Mouse (Mus musculus) CH12.LX (cell line): ENCODE results near the gene Rtn2. TPM values are rescaled to one million over a fixed set of nuclear protein-coding genes. Genes with fewer than 3 reads are reported as not detected.

ENCODE experiments used
- DNase-seq: peaks from one replicate; pipeline ENCODE4 v3.0.0-alpha.2; 2013; ENCODE audit errors: extremely low read depth
- H3K27ac ChIP-seq: 2 replicates; pipeline ENCODE4 v1.5.1; 2012; ENCODE audit warnings: low read depth, mild to moderate bottlenecking, control low read depth, moderate library complexity; ENCODE audit not compliant: insufficient read depth
- H3K27me3 ChIP-seq: replicated peaks from 2 replicates; pipeline ENCODE3; 2012; ENCODE audit warnings: inconsistent platforms
- H3K36me3 ChIP-seq, 2 experiments: replicated peaks in 1 of 2; 2 replicates each; pipeline versions ENCODE3 to v1.6.1; 2012; ENCODE audit warnings: inconsistent platforms in 1 of 2, low read length in 1 of 2, mild to moderate bottlenecking in 1 of 2, mixed read lengths in 1 of 2, moderate library complexity in 1 of 2; ENCODE audit not compliant: control insufficient read depth in 1 of 2, insufficient read depth in 1 of 2
- H3K4me1 ChIP-seq, 2 experiments: 2 replicates each; pipeline ENCODE4 v1.6.1; 2012; ENCODE audit warnings: inconsistent platforms in 1 of 2, moderate library complexity in 1 of 2; ENCODE audit not compliant: insufficient read depth in 2 of 2, control insufficient read depth in 1 of 2
- H3K4me2 ChIP-seq: 2 replicates; pipeline ENCODE4 v1.6.1; 2012; ENCODE audit warnings: low read depth, mild to moderate bottlenecking, control low read depth; ENCODE audit not compliant: poor library complexity, insufficient read depth, severe bottlenecking
- H3K4me3 ChIP-seq, 3 experiments: fragments of 150-350 bp in 1 of 3; sonication (generic) in 1 of 3; replicated peaks in 1 of 3; 2 replicates each; pipeline versions ENCODE3 to v1.5.1; 2011 to 2012; ENCODE audit warnings: low read depth in 2 of 3, low read length in 2 of 3, mild to moderate bottlenecking in 2 of 3, moderate library complexity in 2 of 3, control low read depth in 1 of 3, improper control_type of control experiment in 1 of 3, inconsistent platforms in 1 of 3, mixed read lengths in 1 of 3; ENCODE audit not compliant: poor library complexity in 1 of 3
- H3K79me2 ChIP-seq: replicated peaks from 2 replicates; pipeline ENCODE4 v1.6.1; 2012; ENCODE audit warnings: mild to moderate bottlenecking, moderate library complexity; ENCODE audit not compliant: control insufficient read depth, poor library complexity, insufficient read depth, severe bottlenecking; ENCODE audit errors: extremely low read depth
- H3K9ac ChIP-seq: 2 replicates; pipeline ENCODE4 v1.6.1; 2012; ENCODE audit warnings: low read depth, mild to moderate bottlenecking, control low read depth, moderate library complexity; ENCODE audit not compliant: insufficient read depth
- H3K9me3 ChIP-seq: replicated peaks from 2 replicates; pipeline ENCODE3; 2012; ENCODE audit warnings: low read length, inconsistent platforms, mixed read lengths
- CHD1 ChIP-seq: IDR thresholded peaks from 2 replicates; pipeline ENCODE4 v1.6.1; 2012; ENCODE audit warnings: low read depth, low read length, improper control_type of control experiment, inconsistent platforms
- CHD2 ChIP-seq: IDR thresholded peaks from 2 replicates; pipeline ENCODE4 v1.6.1; 2011; ENCODE audit warnings: low read length, improper control_type of control experiment
- MAFK ChIP-seq: IDR thresholded peaks from 2 replicates; pipeline ENCODE4 v1.6.1; 2011; ENCODE audit warnings: low read length, improper control_type of control experiment; ENCODE audit not compliant: insufficient replicate concordance
- TCF12 ChIP-seq: IDR thresholded peaks from 2 replicates; pipeline ENCODE4 v1.6.1; 2014; ENCODE audit warnings: low read depth, mild to moderate bottlenecking, inconsistent platforms, low read length, improper control_type of control experiment
- UBTF ChIP-seq: IDR thresholded peaks from 2 replicates; pipeline ENCODE4 v1.6.1; 2012; ENCODE audit warnings: low read depth, mild to moderate bottlenecking, inconsistent platforms, low read length, improper control_type of control experiment, moderate library complexity
- ZKSCAN1 ChIP-seq: IDR thresholded peaks from 2 replicates; pipeline ENCODE4 v1.6.1; 2012; ENCODE audit warnings: low read depth, inconsistent platforms, low read length, improper control_type of control experiment, borderline replicate concordance
- dilution Hi-C: fragments of 300-500 bp; cut with MboI; formaldehyde crosslinking; loops from 2 replicates; pipeline ENCODE4 v1.14.3; 2020; ENCODE audit warnings: low sequenced_read_pairs; ENCODE audit not compliant: extremely low pct_unique_long_range_greater_than_20kb, extremely low pct_ligation_motif_present
- in situ Hi-C: fragments of 300-500 bp; cut with MboI; formaldehyde crosslinking; loops from 3 replicates; pipeline ENCODE4 v1.14.3; 2019; ENCODE audit warnings: low sequenced_read_pairs, low pct_ligation_motif_present, low pct_unique_long_range_greater_than_20kb, mixed read lengths
- polyA plus RNA-seq: library from polyadenylated mRNA; unstranded; fragments of >175 nt; gene quantifications from 2 replicates; pipeline ENCODE4 v1.2.1, GENCODE M21; 2012; ENCODE audit warnings: low read depth; ENCODE audit not compliant: insufficient read length
- total RNA-seq, 2 experiments: library from RNA; depleted of rRNA; stranded (reverse); fragments of 300-350 nt in 1 of 2; fragments of >200 nt in 1 of 2; gene quantifications; 2 replicates each; pipeline ENCODE4 v1.2.3; 2012 to 2014

Rtn2 gene
- total and polyA plus RNA-seq, 3 experiments = 0.56 to 0.76 (median 0.72) TPM

GRCm38 (mm10) chr7:19300501-19301421 is 18.3 kb downstream of the Rtn2 start (continued):
- peak; percentile 97 for TF ChIP-seq MAFK

GRCm38 (mm10) chr7:19301461-19302263 is 19.2 kb downstream of the Rtn2 start:
- no peak overlapping the region for H3K9ac ChIP-seq
- H3K79me2 ChIP-seq = no peaks in the 10 kb centered on the region
- no peaks in the 10 kb centered on the region for H3K36me3 ChIP-seq
- DNase-seq = no peak
- TF ChIP-seq CHD1 (no peak), UBTF (no peak), TCF12 (no peak)
- H3K4me2 ChIP-seq = peak overlapping the region; percentile 44
- H3K27me3 ChIP-seq = peaks cover 49% of the 10 kb centered on the region
- in situ Hi-C loops = no loop called here
- dilution Hi-C loops = no loop called here
- no peak overlapping the region for H3K27ac ChIP-seq
- H3K4me3 ChIP-seq = no peak overlapping the region
- peaks cover 2 to 25% of the 10 kb centered on the region in 2 experiments; a peak in 3 of 4 replicates for H3K4me1 ChIP-seq
- peaks cover 3% of the 10 kb centered on the region for H3K9me3 ChIP-seq

DNA sequence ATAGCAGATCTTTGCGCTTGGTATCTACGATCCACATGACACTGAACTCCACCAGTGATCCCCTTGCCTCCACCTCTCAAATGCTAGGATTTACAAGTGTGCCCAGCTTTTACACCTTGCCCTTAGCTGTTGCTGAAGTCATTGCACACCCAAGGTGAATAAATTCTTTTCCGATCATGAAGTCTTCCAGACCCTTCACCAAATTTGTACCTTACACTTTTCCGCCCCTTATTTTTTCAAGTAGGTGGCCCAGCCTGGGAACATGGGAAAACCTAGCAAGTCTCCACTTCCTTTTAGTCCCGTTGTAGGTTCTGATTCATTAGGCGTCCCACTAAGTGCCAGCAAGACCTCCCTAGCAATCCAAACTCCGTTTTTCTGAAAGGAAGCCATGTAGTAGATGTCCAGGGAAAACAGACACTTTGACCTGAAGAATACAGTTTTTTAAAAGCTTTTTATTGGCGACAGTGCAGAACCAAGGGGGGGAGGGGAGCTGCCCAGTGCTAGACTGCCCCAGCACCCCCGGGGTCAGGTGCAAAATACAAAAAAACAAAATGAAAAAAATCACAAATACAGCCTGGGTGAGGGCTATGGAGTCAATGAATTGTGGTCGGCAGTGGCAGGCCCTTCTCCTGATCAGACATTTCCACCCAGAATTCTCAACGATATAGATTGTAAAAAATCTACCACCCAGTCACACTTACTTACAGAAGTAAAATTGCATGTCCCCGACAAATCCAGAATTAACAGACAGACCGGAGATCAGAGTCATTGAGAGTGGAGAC is 20.0 kb downstream of the Rtn2 start:
- no peak overlapping the region for H3K4me3 ChIP-seq
- peak; percentile 19; the same call in 1 of the 2 replicates for TF ChIP-seq CHD2
- TF ChIP-seq ZKSCAN1 = no peak
- peaks cover 2 to 25% of the 10 kb centered on the region in 2 experiments; a peak in 3 of 4 replicates for H3K4me1 ChIP-seq
- no peaks in the 10 kb centered on the region for H3K36me3 ChIP-seq
- dilution Hi-C loops = no loop called here
- H3K27me3 ChIP-seq = peaks cover 57% of the 10 kb centered on the region
- in situ Hi-C loops = no loop called here
- H3K27ac ChIP-seq = no peak overlapping the region
- H3K79me2 ChIP-seq = no peaks in the 10 kb centered on the region
- DNase-seq = no peak
- no peaks in the 10 kb centered on the region for H3K9me3 ChIP-seq
- no peak overlapping the region; the same call in 1 of the 2 replicates for H3K4me2 ChIP-seq
- H3K9ac ChIP-seq = no peak overlapping the region
